Mouse (Mus musculus) lung, postnatal 36 days (tissue): Measurements from ENCODE around the gene Itgb8.

Source experiments
- DNase-seq: peaks from one replicate; pipeline ENCODE4 v3.0.0; 2022; ENCODE audit warnings: mixed read lengths

Itgb8 gene

DNA sequence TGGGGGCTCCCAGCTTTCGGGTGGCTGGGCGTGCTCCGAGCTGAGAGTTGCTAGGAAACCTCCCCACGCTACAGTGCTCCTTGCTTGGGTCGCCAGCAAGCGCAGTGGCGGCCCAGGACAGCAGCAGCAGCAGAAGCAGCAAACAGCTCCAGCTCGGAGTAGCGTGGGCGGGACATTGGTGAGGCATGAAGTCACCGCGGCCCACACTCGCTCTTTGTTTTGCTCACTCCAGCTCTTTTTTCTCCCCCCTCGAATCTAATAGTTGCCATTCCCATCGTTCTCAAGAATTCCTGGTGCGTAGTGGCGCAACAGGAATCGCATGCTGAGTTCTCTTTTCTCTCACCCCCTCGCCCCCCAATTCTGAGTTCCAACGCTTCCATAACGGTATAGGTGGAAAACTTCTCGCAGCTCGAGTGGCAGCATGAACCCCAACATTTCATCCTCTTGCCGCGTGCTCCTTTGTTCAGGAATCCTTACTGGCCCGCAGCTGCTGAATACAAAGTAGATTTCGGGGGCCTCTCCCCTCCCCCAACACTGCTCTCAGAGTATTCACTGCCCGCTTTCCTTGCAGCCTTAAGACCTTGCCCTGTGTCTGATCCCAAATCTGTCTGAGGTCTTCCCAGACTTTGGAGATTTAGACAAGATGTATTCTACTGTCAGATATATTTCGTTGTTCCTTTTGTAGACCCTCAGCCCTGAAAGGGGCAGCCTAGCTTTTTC lies at the start of gene Itgb8:
Gene Itgb8, minus strand, starts transcription at position 107 of the 720 bp plus-strand sequence.
- DNase-seq: peak; percentile 63

DNA sequence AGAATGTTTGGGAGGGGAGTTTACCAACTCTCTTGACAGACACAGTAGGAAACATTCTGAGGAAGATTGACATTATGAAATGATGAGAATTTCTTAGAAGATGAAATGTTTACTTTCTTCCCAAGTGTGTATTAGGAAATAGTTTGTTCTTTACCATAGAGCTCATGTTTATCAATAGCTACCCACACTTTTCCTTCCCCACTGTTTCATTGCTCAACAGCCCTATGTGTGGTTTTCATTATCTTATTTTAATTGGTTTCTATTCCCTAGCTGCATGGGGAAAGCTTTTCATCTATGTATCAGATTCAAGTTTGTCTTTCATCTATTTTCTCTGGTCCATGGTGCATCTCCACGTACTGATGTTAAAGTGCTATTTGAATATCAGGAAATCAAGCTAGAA lies 37.7 kb upstream of the Itgb8 start:
- no peak for DNase-seq

- DNase-seq: no peak
Observed at GRCm38 (mm10) chr12:119273605-119274004, 35.0 kb upstream of the Itgb8 start.

DNA sequence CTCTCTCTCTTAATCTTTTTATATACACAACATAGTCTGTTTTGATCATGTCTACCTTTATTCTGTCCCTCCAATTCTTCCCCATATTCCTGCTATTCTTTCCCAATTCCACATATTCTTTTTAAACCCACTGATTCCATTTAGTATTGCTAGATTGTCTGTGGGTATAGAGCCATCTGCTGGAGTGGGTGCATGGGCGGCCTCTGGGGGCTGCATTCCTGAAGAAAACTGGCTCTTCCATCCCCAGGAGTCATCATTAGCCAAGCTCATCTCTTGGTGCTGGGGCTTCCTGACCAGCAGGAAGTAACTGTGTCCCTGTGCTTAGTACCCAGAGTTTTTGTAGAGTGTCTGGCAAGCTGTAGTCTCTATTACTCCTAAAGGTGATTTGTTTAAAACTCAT lies 33.4 kb upstream of the Itgb8 start:
- DNase-seq: no peak

DNA sequence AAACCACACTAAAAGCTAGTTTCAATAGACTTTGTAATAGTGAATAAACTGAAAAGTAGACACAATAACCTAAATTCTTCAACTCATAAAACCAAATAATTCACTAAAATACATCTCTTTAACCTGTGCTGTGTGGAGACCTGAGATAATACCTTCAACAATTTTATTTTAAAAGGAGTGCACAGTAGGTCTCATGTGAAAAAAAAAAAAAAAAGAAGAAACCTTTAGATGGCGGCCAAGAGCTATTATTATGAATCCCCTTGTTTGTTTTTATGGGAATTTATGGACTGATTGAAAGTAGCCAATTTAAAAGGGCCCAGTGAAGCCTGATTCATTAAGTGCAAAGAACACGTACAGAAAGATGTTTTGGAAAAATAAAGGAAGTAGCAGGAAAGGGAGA lies 31.4 kb upstream of the Itgb8 start:
- DNase-seq: no peak

DNA sequence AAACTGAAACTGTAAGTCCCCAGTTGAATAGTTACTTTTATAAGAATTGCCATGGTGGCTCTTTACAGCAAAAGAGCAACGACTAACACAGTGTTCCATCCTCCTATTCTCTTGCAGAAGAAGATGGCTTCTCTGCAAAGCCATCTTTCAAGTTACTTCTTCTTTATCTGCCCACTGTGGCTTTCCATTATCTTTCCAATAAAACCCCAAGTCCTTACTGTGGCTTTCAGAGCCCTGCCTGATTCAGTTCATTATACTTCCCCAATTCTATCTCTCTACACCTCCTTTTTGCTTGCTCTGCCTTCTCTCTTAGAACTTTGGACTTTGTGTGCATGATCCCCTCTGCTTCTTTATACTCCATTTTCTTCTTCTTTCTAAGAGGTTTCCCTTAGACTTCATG lies 30.1 kb upstream of the Itgb8 start:
- no peak for DNase-seq

DNA sequence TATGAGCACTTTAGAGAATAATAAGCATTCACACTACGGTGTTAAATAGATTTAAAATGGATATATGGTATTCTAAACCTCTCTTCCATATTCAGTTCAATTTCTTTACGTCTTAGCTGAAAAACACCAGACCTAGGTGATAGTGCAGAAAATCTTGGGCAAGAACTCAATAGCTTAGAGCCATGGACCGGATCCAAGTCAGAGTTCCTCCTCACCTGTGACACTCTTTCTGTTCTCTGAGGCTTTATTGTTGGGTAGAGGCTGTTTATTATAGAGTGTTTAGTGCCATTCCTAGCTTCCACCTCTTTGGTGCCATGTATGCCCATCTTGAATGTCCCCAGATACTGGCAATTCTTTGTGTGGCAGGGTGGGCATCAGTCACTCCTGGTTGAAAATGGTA lies 25.9 kb upstream of the Itgb8 start:
- DNase-seq: no peak

DNA sequence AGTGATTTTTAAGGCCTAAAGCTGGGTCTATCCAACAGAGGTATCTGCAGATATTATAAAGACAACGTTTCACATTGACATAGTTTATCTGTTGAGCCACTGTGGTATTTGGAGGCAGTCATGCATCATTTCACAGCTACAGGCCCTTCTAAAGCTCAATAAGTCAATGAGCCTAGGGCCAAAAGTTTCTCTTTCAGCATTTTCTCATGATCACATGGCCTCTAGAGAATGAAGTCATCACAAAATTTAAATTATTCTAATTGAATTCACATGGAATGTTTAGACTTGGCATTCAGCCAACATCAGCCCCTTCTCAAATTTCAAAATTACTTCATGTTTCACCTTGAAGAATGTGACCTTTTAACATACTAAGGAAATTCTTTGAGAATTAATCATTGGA lies 10.0 kb upstream of the Itgb8 start:
- no peak for DNase-seq

GRCm38 (mm10) chr12:119241071-119241470 lies 2.5 kb upstream of the Itgb8 start:
- DNase-seq: no peak

- DNase-seq: peak; percentile 1
Observed at GRCm38 (mm10) chr12:119237921-119238695, 494 bp downstream of the Itgb8 start.

DNA sequence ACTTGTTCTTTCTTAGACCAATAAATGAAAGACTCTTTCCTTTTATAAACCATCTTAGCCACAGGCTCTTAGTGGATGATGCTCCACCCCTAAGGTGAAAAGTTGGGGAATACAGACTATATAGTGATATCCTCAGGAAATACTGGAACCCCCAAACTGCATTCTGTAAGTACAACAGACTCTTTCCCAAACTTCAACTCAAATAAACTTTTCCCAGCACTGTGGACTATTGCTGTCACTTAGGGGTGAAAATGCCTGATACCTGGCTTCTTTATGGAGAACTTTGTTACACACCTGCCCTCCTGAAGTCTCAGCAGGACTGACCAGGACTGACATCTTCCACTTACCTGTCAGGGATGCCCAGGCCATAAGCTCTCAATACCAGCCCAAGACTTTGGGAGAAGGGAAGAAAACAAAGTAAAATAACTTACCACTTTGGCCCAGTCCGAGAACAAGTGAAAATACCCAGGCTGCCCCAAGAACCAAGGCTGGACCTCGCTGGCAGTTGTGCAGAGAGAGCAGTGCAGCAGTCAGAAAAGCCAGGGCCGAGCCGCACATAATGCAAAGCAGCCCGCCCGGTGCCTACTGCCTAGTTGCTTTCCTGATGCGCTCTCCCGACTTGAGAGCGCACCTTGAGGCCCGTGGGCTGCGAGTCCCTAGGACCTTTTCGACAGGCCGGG lies 1.2 kb downstream of the Itgb8 start:
- DNase-seq: no peak

DNA sequence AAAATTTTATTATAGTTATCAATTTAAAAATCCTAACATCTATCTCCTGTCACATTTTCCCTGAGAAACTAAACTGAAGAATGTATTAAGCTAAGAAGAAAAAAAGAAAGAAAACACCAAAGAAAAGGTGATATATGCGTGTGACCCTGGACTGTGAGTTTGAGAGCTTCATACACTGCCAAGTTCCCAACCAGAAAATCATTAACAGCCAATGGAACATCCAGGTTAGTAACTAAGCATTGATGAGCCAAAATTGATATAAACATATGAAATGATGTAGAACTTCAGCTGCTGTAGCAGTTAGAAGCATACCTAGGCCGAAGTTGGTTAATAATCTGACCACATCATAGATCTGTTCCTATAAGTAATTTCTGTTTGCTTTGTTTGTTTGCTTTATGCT lies 6.8 kb downstream of the Itgb8 start:
- DNase-seq: no peak

GRCm38 (mm10) chr12:119230444-119230843 lies 8.2 kb downstream of the Itgb8 start:
- no peak for DNase-seq

DNA sequence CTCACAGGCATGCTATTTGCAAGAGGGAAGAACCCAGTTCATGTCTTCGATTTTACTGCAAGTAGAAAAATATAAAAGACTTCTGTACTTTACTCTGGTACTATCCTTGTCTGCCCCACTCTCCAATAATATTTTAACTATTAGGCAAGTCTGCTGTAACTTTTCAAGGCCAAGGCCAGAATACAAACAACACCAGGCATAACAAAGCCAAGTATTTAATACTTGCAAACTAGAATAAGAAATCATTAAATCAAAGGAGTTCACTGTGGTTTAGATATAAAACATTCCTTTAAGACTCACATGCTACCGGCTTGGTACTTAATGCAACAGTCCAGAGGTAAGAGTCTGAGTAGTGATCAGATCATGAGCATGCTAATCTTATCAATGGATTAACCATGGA lies 9.0 kb downstream of the Itgb8 start:
- no peak for DNase-seq

DNA sequence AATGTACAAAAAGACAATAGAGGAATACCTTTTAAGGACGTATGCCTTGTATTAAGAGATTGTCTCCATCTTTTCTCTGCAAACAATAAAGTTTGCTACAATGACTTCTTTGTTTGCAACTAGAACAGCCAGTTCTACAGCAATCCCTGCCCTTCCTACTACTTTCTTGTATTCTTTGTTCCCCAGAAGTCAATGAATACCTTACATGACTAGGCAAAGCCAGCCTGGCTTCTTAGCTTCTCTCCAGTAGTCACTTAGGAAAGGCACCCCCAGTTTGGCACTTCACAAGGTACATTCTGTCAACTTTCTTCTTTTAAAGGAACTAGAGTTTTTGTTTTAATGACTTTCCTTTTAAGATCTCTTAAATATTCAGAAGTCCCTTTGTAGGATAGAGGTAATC lies 10.7 kb downstream of the Itgb8 start:
- DNase-seq: no peak

GRCm38 (mm10) chr12:119224699-119225098 lies 13.9 kb downstream of the Itgb8 start:
- no peak for DNase-seq

DNA sequence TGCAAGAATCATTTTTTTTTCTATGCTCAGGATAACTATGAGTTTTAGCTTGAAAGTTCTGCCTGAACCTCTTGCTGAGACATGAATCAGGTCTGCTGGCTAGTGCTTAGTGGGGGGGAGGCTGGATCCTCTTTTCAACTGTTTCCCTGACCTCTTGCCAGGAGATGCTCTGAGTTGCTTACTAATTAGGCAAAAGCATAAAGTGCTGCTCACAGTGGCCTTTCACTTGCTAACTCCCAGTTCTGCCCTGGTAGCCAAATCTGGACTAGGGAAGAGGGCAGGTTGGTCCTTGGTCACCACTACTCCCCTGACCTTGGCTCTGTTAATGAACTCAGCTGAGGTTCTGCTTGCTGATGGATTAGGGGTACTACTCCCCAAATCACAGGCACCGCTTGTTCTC lies 19.2 kb downstream of the Itgb8 start:
- DNase-seq: no peak

DNA sequence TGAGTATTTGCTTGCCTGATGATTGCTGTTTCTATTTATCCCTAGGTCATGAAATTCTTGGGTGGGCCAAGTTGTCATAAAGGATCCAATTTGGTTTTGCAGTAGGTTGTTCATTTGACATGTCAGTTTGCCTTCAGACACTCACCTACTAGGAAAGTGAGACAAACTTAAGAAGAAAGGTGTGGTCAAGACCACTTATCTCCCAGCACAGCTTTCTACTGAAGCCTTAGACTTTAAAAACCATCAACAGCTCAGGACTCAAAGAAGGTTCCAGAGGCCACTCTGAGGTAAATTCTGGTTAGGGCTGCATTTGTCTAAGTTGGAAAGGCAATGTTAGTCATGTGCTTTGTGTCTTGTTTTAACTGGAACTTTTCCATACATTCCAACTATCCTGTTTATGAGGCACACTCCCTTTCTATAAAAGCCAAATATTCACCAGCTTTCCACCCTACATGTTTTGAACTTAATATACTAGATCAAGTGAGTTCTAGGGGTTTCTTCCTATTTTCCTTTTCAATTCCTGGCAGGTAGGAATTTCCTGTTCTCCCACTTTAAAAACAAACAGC lies 20.8 kb downstream of the Itgb8 start:
- no peak for DNase-seq

DNA sequence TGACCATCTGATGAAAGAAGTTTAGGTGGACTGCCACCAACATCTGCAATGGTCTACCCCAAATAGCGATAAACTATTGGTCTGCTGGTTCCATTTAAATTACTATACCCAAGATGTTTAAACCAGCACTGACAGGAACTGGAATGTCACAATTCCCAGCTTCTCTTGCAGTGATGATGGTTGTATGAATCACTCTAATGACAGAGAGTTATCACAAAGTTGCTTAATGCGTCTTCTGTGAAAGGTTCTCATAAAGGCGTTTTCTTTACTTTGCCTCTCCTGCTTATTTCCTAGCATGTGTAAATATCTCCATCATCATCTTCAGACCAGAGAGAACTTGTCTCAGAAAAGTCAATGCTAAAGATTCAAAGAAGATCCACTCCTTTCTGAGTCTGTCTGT lies 23.4 kb downstream of the Itgb8 start:
- no peak for DNase-seq

DNA sequence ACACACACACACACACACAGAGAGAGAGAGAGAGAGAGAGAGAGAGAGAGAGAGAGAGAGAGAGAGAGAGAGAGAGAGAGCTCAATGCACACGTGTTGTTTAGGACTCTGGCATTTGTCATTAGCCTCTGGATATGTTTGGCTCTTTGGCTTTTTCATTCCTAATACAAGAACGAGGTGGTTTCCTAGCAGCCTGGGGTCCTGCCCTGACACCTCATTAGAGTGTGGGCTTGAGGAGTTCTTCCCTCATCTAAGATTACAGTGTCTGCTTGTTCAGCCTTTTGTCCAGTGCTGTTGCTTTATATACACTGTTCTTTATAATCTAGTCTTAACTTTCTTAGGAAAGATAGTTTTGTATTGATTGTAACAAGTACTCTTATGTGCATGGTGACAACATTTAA lies 27.1 kb downstream of the Itgb8 start:
- DNase-seq: no peak

DNA sequence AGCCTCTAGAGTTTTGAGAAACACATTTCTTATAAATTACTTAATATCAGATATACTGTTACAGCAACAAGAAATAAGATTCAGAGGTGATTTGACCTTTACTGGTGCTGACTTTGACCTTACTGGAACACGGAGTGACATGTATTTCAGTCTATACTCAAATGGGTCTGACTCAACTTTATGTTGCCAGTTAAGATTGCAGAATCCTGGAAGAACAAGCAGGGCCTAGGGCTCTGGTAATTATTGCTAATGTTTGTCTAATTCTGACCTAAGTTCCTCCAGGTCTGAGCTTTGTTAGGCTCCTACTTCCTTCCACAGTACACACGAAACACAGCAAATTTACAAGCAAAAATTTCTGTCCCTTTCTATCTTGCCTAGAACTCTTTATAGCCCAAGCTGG lies 28.0 kb downstream of the Itgb8 start:
- no peak for DNase-seq

GRCm38 (mm10) chr12:119210073-119210425 lies 28.6 kb downstream of the Itgb8 start:
- DNase-seq: no peak

- DNase-seq: no peak
Observed at GRCm38 (mm10) chr12:119209384-119210072, 29.1 kb downstream of the Itgb8 start.
